Mouse (Mus musculus): ENCODE data around the gene Klrk1. TPM values are rescaled to one million over a fixed set of nuclear protein-coding genes. Genes with fewer than 3 reads are reported as not detected.

Gene Klrk1
- polyA plus RNA-seq, 1 experiment from 2014 or later: 0.13 TPM

GRCm38 (mm10) chr6:129581274-129581673 is 42.4 kb downstream of the Klrk1 start:
- no peak overlapping the region for H3K27ac ChIP-seq
- no peaks in the 10 kb centered on the region for H3K27me3 ChIP-seq (ENCODE audit: control insufficient read depth, insufficient read depth, low read length)
- no peak for ATAC-seq (ENCODE audit: low FRiP score)
- H3K4me1 ChIP-seq (replicated peaks; ENCODE audit: control insufficient read depth, insufficient read depth, low read length): no peaks in the 10 kb centered on the region
- no peak overlapping the region for H3K9ac ChIP-seq
- H3K4me2 ChIP-seq (replicated peaks): no peak overlapping the region
- H3K4me3 ChIP-seq (replicated peaks; ENCODE audit: low read length): no peak overlapping the region
- no peaks in the 10 kb centered on the region for H3K9me3 ChIP-seq (ENCODE audit: control insufficient read depth, low read length)
- WGBS: 70% methylated on average over 4 of the region's 4 CpGs
- no peaks in the 10 kb centered on the region for H3K36me3 ChIP-seq (replicated peaks; ENCODE audit: control insufficient read depth, insufficient read depth)
- no peak for DNase-seq (ENCODE audit: low spot score)

GRCm38 (mm10) chr6:129577605-129578004 is 46.1 kb downstream of the Klrk1 start, which contains the start of gene Klre1:
TSS of gene Klre1 (plus strand) at chr6:129577905.
- no peak within 1 kb of the TSS for H3K9ac ChIP-seq
- no peak within 1 kb of the TSS for H3K4me3 ChIP-seq (replicated peaks; ENCODE audit: low read length)
- H3K27me3 ChIP-seq (ENCODE audit: control insufficient read depth, insufficient read depth, low read length): no peaks in the 10 kb centered on the region
- H3K9me3 ChIP-seq (ENCODE audit: control insufficient read depth, low read length): no peaks in the 10 kb centered on the region
- 89% methylated on average over 8 of the region's 8 CpGs for WGBS
- DNase-seq (ENCODE audit: low spot score): no peak
- H3K36me3 ChIP-seq (replicated peaks; ENCODE audit: control insufficient read depth, insufficient read depth): no peaks in the 10 kb centered on the region
- H3K4me2 ChIP-seq (replicated peaks): no peak within 1 kb of the TSS
- H3K27ac ChIP-seq: no peak within 1 kb of the TSS
- H3K4me1 ChIP-seq (replicated peaks; ENCODE audit: control insufficient read depth, insufficient read depth, low read length): no peaks in the 10 kb centered on the region
- ATAC-seq (ENCODE audit: low FRiP score): no peak

GRCm38 (mm10) chr6:129575315-129575714 is 48.3 kb downstream of the Klrk1 start:
- no peaks in the 10 kb centered on the region for H3K4me1 ChIP-seq (replicated peaks; ENCODE audit: control insufficient read depth, insufficient read depth, low read length)
- H3K9ac ChIP-seq: no peak overlapping the region
- H3K27ac ChIP-seq: no peak overlapping the region
- H3K4me3 ChIP-seq (replicated peaks; ENCODE audit: low read length): no peak overlapping the region
- WGBS: 60% methylated on average over 2 of the region's 2 CpGs
- no peaks in the 10 kb centered on the region for H3K9me3 ChIP-seq (ENCODE audit: control insufficient read depth, low read length)
- no peaks in the 10 kb centered on the region for H3K36me3 ChIP-seq (replicated peaks; ENCODE audit: control insufficient read depth, insufficient read depth)
- H3K4me2 ChIP-seq (replicated peaks): no peak overlapping the region
- no peaks in the 10 kb centered on the region for H3K27me3 ChIP-seq (ENCODE audit: control insufficient read depth, insufficient read depth, low read length)
- no peak for ATAC-seq (ENCODE audit: low FRiP score)
- DNase-seq (ENCODE audit: low spot score): no peak

GRCm38 (mm10) chr6:129565257-129565656 is 58.4 kb downstream of the Klrk1 start:
- H3K27ac ChIP-seq: no peak overlapping the region
- DNase-seq (ENCODE audit: low spot score): no peak
- H3K4me2 ChIP-seq (replicated peaks): no peak overlapping the region
- no peaks in the 10 kb centered on the region for H3K4me1 ChIP-seq (replicated peaks; ENCODE audit: control insufficient read depth, insufficient read depth, low read length)
- H3K9ac ChIP-seq: no peak overlapping the region
- no peaks in the 10 kb centered on the region for H3K9me3 ChIP-seq (ENCODE audit: control insufficient read depth, low read length)
- no peak for ATAC-seq (ENCODE audit: low FRiP score)
- 83% methylated on average over 2 of the region's 2 CpGs for WGBS
- no peak overlapping the region for H3K4me3 ChIP-seq (replicated peaks; ENCODE audit: low read length)
- no peaks in the 10 kb centered on the region for H3K27me3 ChIP-seq (ENCODE audit: control insufficient read depth, insufficient read depth, low read length)
- no peaks in the 10 kb centered on the region for H3K36me3 ChIP-seq (replicated peaks; ENCODE audit: control insufficient read depth, insufficient read depth)

Other genes starting within 250 kb of the Klrk1 start
- gene Clec12b, start 238.0 kb downstream of the Klrk1 start, polyA plus RNA-seq (2014; fragmentation: Nextera tagmentation; extraction: Ambion mirVana): 0.41 and 0.51 TPM in 2 replicates
- gene Clec1b, start 226.6 kb downstream of the Klrk1 start, polyA plus RNA-seq (2014; fragmentation: Nextera tagmentation; extraction: Ambion mirVana): 0.63 and 1.4 TPM in 2 replicates
- gene Clec9a, start 215.0 kb downstream of the Klrk1 start, polyA plus RNA-seq (2014; fragmentation: Nextera tagmentation; extraction: Ambion mirVana): 0.16 and 0.33 TPM in 2 replicates
- gene Clec1a, start 171.9 kb downstream of the Klrk1 start, polyA plus RNA-seq (2014; fragmentation: Nextera tagmentation; extraction: Ambion mirVana): 1.9 and 2.0 TPM in 2 replicates
- not detected in 2 replicates for gene Olr1, start 116.7 kb downstream of the Klrk1 start, polyA plus RNA-seq (2014; fragmentation: Nextera tagmentation; extraction: Ambion mirVana)
- gene Tmem52b, start 111.3 kb downstream of the Klrk1 start, polyA plus RNA-seq (2014; fragmentation: Nextera tagmentation; extraction: Ambion mirVana): 0.24 TPM in 1 of 2 replicates, not detected in the other
- 74.7 and 80.9 TPM in 2 replicates for gene Gabarapl1, start 90.7 kb downstream of the Klrk1 start, polyA plus RNA-seq (2014; fragmentation: Nextera tagmentation; extraction: Ambion mirVana)
- not detected in 2 replicates for gene Klre1, start 46.0 kb downstream of the Klrk1 start, polyA plus RNA-seq (2014; fragmentation: Nextera tagmentation; extraction: Ambion mirVana)
- not detected in 2 replicates for gene Klrd1, start 32.1 kb downstream of the Klrk1 start, polyA plus RNA-seq (2014; fragmentation: Nextera tagmentation; extraction: Ambion mirVana)
- gene Klrc3, start 19.5 kb upstream of the Klrk1 start, polyA plus RNA-seq (2014; fragmentation: Nextera tagmentation; extraction: Ambion mirVana): not detected in 2 replicates
- not detected in 2 replicates for gene Klrc2, start 36.8 kb upstream of the Klrk1 start, polyA plus RNA-seq (2014; fragmentation: Nextera tagmentation; extraction: Ambion mirVana)
- not detected in 2 replicates for gene Klrc1, start 55.1 kb upstream of the Klrk1 start, polyA plus RNA-seq (2014; fragmentation: Nextera tagmentation; extraction: Ambion mirVana)
- gene Klri1, start 93.3 kb upstream of the Klrk1 start, polyA plus RNA-seq (2014; fragmentation: Nextera tagmentation; extraction: Ambion mirVana): 0.26 TPM in 1 of 2 replicates, not detected in the other
- gene Klri2, start 116.6 kb upstream of the Klrk1 start, polyA plus RNA-seq (2014; fragmentation: Nextera tagmentation; extraction: Ambion mirVana): not detected in 2 replicates
- not detected in 2 replicates for gene Gm156, start 160.4 kb upstream of the Klrk1 start, polyA plus RNA-seq (2014; fragmentation: Nextera tagmentation; extraction: Ambion mirVana)
- gene Gm17631, start 238.8 kb upstream of the Klrk1 start, polyA plus RNA-seq (2014; fragmentation: Nextera tagmentation; extraction: Ambion mirVana): not detected in 2 replicates